Mouse (Mus musculus) right cerebral cortex, adult 2 months (tissue): ENCODE measurements around the gene Slc2a6.

Experiments used
- DNase-seq, 2 experiments: peaks; one replicate each; pipeline ENCODE4 v3.0.0; 2021 to 2022; ENCODE audit warnings: low spot score in 2 of 2

Slc2a6 gene

DNA sequence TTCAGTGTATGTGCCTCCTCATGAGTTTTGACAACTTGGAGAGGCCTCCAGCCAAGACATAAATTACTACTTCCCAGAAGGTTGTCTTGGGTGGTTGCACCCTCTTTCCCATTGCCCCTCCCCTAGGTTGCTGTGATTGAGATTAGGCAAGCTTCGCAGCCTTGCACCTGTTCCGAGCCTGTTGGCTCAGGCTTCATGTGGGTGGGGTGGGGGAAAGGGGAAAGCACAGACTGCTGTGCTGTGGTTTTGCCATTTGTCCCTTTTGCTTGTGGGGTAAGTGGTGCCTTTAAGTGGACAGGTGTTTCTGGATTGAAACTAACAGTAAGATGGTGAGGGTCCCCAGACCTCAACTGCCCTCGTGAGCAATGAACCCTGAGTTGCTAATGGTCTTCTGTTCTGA, 8.2 kb upstream of the Slc2a6 start:
- no peak for DNase-seq

DNA sequence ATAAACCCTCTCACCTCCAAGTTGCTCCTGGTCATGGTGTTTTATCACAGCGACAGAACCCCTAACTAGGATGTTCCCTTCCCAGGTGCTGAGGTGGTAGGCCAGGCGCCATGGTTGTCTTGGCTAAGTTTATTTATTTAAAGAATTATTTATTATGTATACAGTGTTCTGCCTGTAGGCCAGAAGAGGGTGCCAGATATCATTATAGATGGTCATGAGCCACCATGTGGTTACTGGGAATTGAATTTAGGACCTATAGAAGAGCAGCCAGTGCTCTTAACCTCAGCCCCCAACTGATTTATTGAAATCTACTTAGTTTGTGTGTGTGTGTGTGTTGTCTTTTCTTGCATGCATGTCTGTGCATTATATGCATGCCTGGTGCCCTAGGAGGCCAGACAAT, 4.6 kb upstream of the Slc2a6 start:
- no peak for DNase-seq

GRCm38 (mm10) chr2:27028437-27029015, 728 bp upstream of the Slc2a6 start:
- DNase-seq = no peak

- peak in 1 of 2 experiments; percentile 28 for DNase-seq
Measured at GRCm38 (mm10) chr2:27026857-27027617, 761 bp downstream of the Slc2a6 start.

DNA sequence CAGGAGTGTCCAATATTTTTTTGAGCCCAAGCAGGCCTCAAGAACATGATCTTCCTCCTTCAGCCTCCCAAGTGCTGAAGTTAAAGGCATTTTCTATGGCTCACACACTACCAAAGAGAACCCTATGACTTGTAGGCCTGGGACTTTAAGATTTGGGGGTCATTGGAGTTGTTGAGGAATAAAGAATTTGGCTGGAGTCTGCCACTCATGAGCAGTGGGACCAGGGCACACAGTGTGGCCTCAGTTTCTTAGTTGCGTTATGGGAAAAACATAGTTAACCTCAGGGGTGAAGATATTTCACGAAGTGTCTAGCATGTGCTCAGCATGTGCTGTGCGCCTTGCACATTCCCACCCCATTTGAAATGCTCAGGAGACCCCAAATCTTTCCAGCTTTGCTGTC, 1.5 kb downstream of the Slc2a6 start:
- DNase-seq = no peak

DNA sequence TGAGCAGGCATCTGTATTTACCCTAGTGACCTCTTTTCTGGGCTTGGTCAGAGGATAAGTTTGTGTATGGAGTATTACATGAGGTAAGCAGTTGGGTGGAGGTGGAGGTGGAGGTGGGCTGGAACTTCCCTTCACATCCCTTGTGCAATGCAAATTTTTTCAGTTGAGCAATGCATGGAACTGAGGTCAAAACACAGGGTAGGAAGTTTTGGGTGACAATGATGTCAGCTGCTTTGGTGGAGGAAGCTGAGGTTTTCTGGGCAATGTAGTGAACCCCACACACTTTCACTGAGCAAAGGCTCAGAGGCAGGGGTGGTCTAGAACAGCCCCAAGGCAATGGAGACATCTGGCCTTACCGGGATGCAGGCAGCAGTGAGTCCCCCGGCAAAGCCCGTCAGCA, 2.3 kb downstream of the Slc2a6 start:
- no peak for DNase-seq

DNA sequence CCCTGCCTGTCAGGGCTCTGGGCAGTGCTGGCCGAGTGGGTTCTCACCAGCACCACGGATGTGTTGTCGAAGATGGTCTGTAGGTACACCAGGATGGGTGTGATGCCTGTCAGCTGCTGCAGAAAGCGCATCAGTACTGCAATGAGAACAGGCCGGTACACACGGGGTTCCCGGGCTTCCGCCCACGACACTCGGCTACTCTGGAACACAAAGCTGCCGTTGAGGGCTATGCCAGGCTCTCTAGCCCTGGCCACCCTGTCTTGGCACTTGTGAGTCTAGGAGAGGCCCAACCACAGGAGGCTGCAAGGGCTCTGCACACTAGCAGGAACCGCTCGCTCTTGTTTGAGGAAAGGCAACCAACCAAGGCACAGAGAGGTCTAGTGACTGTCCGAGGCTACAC, 3.7 kb downstream of the Slc2a6 start:
- DNase-seq = peak in 1 of 2 experiments; percentile 41

- no peak for DNase-seq
Measured at GRCm38 (mm10) chr2:27022612-27023011, 5.2 kb downstream of the Slc2a6 start.

DNA sequence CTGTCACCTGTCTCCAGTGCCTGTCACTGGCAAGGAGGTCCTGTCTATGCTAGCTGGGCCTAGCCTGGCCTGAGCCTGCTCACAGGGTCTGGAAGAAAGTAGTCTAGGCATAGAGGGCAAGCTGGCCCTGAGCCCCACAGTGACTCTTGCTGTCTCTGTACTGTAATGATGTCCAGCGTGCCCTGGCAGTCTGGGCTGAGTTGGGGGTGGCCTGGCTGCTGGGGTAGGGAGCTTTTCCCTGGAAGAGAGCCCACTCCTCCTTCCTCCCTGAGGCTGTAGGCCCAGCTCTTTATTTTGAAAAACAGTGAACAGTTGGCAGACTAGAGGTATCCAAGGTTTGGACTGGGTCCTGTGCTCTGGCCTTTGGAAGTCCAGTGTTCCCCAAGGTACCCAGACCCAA, 6.7 kb downstream of the Slc2a6 start:
- no peak for DNase-seq

DNA sequence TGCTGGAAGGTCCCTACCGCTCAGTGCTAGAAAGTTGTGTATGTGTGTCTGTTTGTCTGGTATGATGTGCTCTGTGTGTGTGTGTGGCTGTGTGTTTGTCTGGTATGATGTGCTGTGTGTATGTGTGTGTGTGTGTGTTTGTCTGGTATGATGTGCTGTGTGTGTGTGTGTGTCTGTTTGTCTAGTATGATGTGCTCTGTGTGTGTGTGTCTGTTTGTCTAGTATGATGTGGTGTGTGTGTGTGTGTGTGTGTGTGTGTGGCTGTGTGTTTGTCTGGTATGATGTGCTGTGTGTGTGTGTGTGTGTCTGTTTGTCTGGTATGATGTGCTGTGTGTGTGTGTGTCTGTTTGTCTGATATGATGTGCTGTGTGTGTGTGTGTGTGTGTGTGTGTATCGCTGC, 8.3 kb downstream of the Slc2a6 start:
- no peak for DNase-seq

DNA sequence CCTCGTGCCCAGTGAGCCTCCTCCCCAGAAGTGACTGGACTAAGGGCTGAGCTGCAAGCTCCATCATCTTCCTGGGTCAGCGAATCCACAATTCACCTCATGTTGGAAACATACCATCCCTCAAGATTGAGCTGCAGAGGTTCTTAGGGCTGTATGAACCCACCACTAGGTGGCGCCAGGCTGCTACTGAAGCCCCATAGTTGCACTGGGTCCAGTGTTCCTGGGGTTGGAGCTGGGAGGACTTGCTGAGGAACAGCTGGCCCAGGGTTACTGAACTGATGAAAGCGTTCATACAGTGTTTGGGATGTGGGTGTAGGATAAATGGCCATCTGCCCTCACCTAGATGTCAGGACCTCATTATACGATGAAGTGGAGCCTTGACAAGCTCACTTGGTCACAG, 10.0 kb downstream of the Slc2a6 start:
- DNase-seq = peak; percentile 74 to 78

- DNase-seq = peak; percentile 83 to 86
Measured at GRCm38 (mm10) chr2:27009714-27010244, 18.0 kb downstream of the Slc2a6 start, which contains the start of gene Cacfd1. Gene Cacfd1 (plus strand): TSS chr2:27009926.

- no peak for DNase-seq
Measured at GRCm38 (mm10) chr2:27007701-27008100, 20.1 kb downstream of the Slc2a6 start.

- DNase-seq = peak in 1 of 2 experiments; percentile 44
Measured at GRCm38 (mm10) chr2:27006255-27006654, 21.5 kb downstream of the Slc2a6 start.

DNA sequence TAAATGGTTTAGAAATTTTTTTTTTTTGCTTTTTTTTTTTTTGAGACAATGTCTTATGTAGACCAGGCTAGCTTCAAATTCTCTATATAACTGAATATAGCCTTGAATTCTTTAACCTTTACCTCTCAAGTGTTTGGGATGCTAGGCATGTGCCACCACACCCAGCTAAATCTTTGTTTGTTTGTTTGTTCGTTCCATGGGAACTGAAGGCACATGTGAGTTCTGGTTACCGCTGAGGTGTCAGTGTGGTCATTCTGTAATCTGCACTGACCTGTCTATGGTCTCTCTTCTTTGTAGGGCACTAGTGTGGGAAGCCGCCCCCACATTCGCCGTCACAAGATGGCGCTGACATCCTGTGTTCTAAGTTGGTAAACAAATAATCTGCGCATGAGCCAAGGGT, 29.8 kb downstream of the Slc2a6 start:
- no peak for DNase-seq

- no peak for DNase-seq
Measured at GRCm38 (mm10) chr2:26997498-26997897, 30.3 kb downstream of the Slc2a6 start.

DNA sequence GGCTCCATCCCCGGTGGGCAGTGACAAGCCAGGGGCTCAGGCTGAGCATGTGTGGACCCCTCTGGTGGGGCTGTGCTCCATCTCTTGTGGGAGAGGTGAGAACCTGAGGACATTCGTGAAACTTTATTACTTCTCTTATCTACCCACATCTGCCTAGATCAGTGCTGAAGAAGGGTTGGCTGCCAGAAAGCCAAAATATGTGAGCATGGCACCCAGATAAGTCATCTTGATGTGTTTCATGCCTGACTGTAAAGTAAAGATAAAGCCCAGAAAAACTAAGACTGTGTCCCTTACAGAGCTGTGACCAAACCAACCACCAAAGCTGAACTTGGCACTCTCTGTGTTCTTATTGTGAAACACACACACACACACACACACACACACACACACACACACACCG, 33.9 kb downstream of the Slc2a6 start:
- no peak for DNase-seq

DNA sequence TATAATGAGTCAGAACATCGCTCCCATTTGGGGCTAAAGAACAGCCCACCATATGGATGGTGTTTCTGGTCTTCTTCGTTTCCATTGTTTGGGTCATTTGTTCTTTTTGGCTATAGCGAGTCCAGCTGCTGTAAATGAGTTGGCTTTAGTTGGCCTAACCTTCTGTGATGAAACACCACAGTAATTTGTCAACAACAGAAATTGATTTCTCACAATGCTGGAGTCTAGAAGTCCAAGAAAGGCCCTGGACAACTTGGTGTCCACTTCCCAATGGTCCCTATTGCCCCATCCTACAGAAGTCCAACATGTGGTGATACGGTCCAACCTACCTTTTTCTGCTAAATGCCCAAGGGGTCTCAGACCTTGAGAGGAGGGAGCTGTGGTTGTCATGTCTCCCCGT, 43.2 kb downstream of the Slc2a6 start:
- no peak for DNase-seq

DNA sequence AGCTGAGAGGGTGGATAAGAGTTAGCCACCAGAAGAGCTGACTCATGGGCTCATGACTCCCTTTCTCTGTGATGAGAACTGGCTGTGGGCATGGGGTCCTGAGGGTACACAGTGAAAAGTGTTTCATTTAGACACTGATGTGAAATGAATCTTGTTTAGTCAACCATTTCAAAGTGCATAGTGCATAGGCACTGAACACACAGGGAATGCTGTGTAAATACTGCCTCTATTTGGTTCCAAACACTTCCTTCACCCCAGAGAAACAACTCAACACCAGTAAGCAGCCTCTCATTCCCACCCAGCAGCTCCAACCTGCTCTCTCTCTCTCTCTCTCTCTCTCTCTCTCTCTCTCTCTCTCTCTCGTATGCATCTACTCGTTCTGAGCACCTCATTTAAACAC, 43.6 kb downstream of the Slc2a6 start:
- DNase-seq = no peak

- DNase-seq = no peak
Measured at GRCm38 (mm10) chr2:26980361-26980760, 47.4 kb downstream of the Slc2a6 start.

GRCm38 (mm10) chr2:26973960-26974359, 53.8 kb downstream of the Slc2a6 start:
- no peak for DNase-seq

- no peak for DNase-seq
Measured at GRCm38 (mm10) chr2:26973116-26973515, 54.7 kb downstream of the Slc2a6 start, which contains the start of gene Adamts13. Gene Adamts13 (plus strand): TSS chr2:26973416.
